Mouse (Mus musculus) adrenal gland, adult 8-10 months (tissue): Measurements from ENCODE around the gene Esrrg. TPM values are rescaled to one million over a fixed set of nuclear protein-coding genes. Genes with fewer than 3 reads are reported as not detected.

Experiments
- DNase-seq: peaks from one replicate; pipeline ENCODE4 v3.0.0; 2022
- total RNA-seq, 4 experiments: library from RNA; stranded (reverse); gene quantifications; 2 replicates each; pipeline ENCODE4 v1.2.4; 2022

The Esrrg gene
- total RNA-seq, 4 experiments from 2014 or later: 10.0 to 30.1 (median 15.7) TPM

GRCm38 (mm10) chr1:187707176-187707575 is 98.6 kb downstream of the Esrrg start:
- no peak for DNase-seq

DNA sequence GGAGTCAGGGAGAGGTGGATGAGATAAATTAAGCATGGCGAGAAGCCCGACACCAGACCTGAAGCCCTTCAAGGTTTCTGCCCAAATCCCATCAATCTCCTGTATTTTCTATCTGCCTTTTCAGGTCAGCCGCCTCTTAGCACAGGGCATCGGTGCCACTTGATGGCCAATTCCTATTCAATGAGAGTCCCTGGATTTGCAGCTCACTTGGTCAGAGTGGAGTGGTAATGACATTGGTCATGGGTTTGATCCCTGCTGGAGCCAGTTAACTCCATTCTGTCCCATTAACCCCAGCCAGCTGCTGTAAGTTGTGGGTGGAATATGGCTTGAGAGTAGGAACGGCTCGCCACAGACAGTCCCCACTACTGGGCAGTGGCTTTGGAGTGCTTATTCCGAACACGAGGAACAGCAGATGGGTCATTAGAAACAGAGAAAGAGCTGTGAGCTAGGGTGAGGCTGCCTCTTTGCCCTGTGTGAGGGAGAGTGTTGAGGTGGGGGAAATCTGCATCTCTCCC is 101.9 kb downstream of the Esrrg start:
- DNase-seq: no peak

- no peak for DNase-seq
Observed at GRCm38 (mm10) chr1:187721035-187721434, 112.4 kb downstream of the Esrrg start.

GRCm38 (mm10) chr1:187722016-187722415 is 113.4 kb downstream of the Esrrg start:
- DNase-seq: no peak

- DNase-seq: no peak
Observed at GRCm38 (mm10) chr1:187724651-187725050, 116.1 kb downstream of the Esrrg start.

- no peak for DNase-seq
Observed at GRCm38 (mm10) chr1:187725351-187725750, 116.8 kb downstream of the Esrrg start.

DNA sequence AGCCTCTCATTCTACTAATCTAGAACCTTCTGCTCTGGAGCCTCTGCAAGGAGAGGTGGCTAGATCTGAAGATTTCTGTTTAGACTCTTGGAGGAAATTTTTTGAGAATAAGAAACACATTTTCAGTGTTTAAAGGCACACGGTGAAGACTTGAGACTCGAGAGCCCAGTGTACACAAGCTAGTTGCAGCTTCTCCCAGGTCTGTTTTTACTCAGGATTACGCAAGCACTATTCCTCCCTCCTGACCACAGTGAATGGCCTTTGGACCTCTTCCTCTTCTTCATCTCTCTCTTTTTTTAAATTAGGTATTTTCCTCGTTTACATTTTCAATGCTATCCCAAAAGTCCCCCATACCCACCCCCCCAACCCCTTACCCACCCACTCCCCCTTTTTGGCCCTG is 122.6 kb downstream of the Esrrg start:
- DNase-seq: no peak

- no peak for DNase-seq
Observed at GRCm38 (mm10) chr1:187736507-187736906, 127.9 kb downstream of the Esrrg start.

DNA sequence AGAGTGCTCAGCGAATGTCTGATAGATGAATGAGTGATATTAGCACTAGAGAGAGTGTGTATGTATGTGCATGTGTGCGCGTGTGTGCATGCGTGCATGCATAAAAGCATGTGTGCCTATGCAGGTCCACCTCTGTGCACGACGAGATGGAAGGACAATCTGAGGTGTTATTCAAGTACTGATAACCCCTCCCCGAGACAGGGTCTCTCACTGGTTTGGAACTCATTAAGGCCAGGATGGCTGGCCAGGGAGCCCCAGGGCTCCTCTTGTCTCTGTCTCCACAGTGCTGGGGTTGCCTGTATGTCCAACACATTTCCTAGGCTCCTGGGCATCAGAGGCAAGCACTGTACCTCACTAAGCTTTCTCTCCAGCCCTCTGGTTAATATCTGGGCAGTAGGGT is 128.7 kb downstream of the Esrrg start:
- DNase-seq: no peak

- DNase-seq: peak; percentile 75
Observed at GRCm38 (mm10) chr1:187740531-187740930, 131.9 kb downstream of the Esrrg start.

GRCm38 (mm10) chr1:187741306-187741705 is 132.7 kb downstream of the Esrrg start:
- DNase-seq: no peak

- no peak for DNase-seq
Observed at GRCm38 (mm10) chr1:187742071-187742470, 133.5 kb downstream of the Esrrg start.

- no peak for DNase-seq
Observed at GRCm38 (mm10) chr1:187749294-187749693, 140.7 kb downstream of the Esrrg start.

- no peak for DNase-seq
Observed at GRCm38 (mm10) chr1:187749931-187750330, 141.3 kb downstream of the Esrrg start.

DNA sequence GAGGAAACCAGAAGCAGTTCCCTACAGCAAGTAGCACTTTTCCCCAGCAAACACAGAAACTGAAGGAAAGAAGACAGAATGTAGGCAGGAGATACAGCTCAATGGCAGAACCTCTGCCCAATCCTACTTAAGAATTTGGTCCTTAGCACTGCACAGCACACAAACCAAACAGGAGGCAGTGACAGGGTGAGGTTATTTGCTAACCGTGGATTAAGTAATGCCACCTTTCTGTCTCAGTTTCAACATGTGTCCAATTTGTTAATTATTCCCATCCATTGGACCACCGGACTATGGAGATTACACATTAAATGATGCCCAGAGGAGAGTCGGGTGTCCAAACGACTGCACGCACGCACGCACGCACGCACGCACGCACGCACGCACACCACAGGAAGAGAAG is 146.9 kb downstream of the Esrrg start:
- DNase-seq: no peak

- no peak for DNase-seq
Observed at GRCm38 (mm10) chr1:187757981-187758380, 149.4 kb downstream of the Esrrg start.

DNA sequence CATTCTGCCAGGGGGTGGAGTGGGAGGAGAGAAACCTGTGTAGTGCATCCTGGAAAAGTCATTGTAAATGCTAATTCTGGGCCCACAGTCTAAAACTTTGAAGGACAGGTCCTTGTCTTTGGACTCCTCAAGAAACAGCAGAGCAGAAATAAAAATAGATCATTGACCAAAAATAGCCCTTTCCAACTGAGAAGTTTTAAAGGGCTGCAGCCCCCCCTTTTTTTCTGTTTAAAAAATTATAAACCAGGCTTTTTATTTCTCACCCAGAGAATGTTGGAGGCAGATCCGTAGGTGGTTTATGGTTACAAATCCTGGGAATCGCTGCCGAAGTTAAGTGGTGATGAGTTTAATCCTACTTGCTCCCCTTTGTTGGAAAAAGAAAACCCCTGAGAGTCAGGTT is 150.0 kb downstream of the Esrrg start:
- DNase-seq: no peak

- no peak for DNase-seq
Observed at GRCm38 (mm10) chr1:187759536-187759935, 150.9 kb downstream of the Esrrg start.

DNA sequence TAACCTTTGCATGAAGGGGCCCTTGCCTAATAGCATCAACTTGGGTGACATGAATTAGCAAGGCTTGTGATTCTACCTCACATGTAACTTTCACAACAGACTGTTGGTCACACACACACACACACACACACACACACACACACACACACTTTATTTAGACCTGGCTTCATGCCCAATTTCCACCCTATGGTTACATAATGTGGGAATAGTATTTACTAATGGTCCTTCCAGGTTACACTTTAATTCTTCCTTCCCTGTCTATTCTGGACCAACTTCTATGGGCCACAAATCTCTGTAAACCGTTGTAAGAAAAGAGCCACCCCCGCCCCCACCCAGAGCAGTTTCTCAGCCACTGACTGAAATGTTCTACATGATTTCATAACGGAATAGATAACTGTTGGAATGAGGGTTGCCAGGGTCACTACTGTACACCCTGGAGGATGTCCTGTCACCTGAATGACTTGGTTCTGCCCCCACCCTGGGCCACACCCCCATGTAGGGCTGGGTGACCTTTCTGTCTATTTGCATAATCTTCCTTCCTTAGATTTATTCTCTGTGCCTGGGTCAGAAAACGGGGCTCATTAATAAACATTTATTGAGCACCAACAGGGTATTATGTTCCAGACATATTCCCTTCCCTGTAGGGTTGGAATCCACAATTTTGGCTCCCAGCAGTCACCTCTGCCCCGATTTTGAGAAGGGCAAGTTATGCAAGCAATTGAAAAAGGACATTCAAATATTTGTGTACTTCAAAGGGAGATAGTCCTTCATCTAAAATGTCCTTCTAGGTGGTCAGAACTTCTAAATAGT is 154.3 kb downstream of the Esrrg start:
- no peak for DNase-seq

DNA sequence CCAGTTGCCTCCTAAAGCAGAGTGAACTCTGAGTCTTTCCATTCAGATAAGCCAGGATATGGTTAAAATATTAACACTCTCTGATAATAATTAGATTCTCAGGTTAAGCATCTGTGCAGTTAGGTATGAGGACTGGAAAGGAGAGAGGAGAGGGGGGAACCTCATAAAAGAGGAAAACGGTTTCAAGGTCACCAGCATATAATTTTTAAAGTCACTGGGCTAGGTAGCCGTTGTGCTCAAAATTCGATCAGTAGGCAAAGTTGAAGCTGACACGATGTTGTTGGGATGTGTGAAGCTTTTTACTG is 154.8 kb downstream of the Esrrg start:
- DNase-seq: no peak

DNA sequence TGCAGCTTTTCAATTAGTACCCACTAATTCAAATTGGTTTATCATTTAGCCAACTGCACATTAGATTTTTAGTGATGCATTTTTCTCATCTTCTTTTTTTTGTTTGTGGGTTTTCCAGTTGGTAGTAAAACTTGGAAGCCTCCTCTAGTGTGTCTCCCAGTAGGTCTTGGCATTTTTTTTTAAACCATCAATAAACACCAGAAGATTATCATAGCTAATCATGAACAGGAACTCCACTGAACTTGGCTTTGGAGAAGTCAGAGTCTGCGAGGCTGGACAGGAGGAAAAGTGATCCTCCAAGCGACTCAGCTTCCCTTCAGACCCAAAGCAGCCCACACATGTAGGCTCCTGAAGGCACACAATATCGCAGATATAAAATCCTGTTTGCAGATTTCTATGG is 155.2 kb downstream of the Esrrg start:
- DNase-seq: no peak

- DNase-seq: no peak
Observed at GRCm38 (mm10) chr1:187765577-187765976, 157.0 kb downstream of the Esrrg start.

DNA sequence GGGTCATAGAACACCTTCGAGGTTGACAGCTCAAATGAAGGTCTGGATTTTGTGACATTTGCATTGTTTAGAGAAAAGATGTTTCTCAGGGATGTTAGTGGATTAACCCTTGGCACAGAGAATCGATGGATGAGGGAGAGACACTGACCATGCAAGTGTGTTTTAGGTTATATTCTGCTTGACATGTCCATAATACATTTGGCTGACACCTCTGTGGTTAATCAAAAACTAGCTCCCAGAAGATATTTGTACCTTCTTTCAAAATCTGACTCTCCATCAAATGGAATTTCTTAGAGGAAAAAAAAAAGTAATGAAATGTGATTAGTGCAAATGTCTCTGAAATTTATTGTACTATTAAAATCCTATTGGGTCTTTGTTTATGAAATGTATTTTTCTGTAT is 158.8 kb downstream of the Esrrg start:
- DNase-seq: no peak

GRCm38 (mm10) chr1:187770234-187770633 is 161.6 kb downstream of the Esrrg start:
- no peak for DNase-seq

GRCm38 (mm10) chr1:187771067-187771466 is 162.5 kb downstream of the Esrrg start:
- no peak for DNase-seq
